Mouse (Mus musculus) forebrain, embryonic 14.5 days (tissue): ENCODE results near the gene Sart3. TPM values are rescaled to one million over a fixed set of nuclear protein-coding genes. Genes with fewer than 3 reads are reported as not detected.

ENCODE experiments used
- ATAC-seq: fragments of 200-750 bp; cut with Nextera tagmentation; 2 replicates; pipeline ENCODE4 v1.8.0; 2017; ENCODE audit warnings: mild to moderate bottlenecking, moderate library complexity
- DNase-seq: peaks from one replicate; pipeline ENCODE4 v3.0.0-alpha.2; 2015; ENCODE audit warnings: low spot score
- H3K27ac ChIP-seq: fragments of 300-500 bp; sonication (generic); 2 replicates; pipeline ENCODE4 v1.5.1; 2014; ENCODE audit warnings: low read depth, mild to moderate bottlenecking, control low read depth, low read length, moderate library complexity
- H3K27me3 ChIP-seq: fragments of 300-500 bp; sonication (generic); replicated peaks from 2 replicates; pipeline ENCODE4 v1.6.1; 2014; ENCODE audit warnings: low read length, control low read depth, mixed read lengths; ENCODE audit not compliant: control insufficient read depth, insufficient read depth
- H3K36me3 ChIP-seq: fragments of 300-500 bp; sonication (generic); 2 replicates; pipeline ENCODE4 v1.6.1; 2014; ENCODE audit warnings: low read length, control low read depth; ENCODE audit not compliant: control insufficient read depth, insufficient read depth
- H3K4me1 ChIP-seq: fragments of 300-500 bp; sonication (generic); 2 replicates; pipeline ENCODE4 v1.6.1; 2014; ENCODE audit warnings: antibody characterized with exemption, low read length, control low read depth; ENCODE audit not compliant: control insufficient read depth, insufficient read depth
- H3K4me2 ChIP-seq: fragments of 300-500 bp; sonication (generic); 2 replicates; pipeline ENCODE4 v1.6.1; 2014; ENCODE audit warnings: mild to moderate bottlenecking, control low read depth, low read length
- H3K4me3 ChIP-seq: fragments of 300-500 bp; sonication (generic); 2 replicates; pipeline ENCODE4 v1.5.1; 2014; ENCODE audit warnings: low read depth, low read length, control low read depth
- H3K9ac ChIP-seq: fragments of 300-500 bp; sonication (generic); 2 replicates; pipeline ENCODE4 v1.6.1; 2014; ENCODE audit warnings: mild to moderate bottlenecking, low read length, control low read depth, moderate library complexity
- H3K9me3 ChIP-seq: fragments of 300-500 bp; sonication (generic); replicated peaks from 2 replicates; pipeline ENCODE4 v1.6.1; 2016; ENCODE audit warnings: low read length, control low read depth, mixed read lengths; ENCODE audit not compliant: control insufficient read depth
- WGBS: fragments of 180-500 bp; shearing (Covaris S2); extraction: QIAGEN DNeasy Blood & Tissue Kit; methylation state at CpG from one replicate; pipeline ENCODE4 v1.1.7; 2014; 5-methylcytosine and 5-hydroxymethylcytosine counted together
- polyA plus RNA-seq: library from polyadenylated mRNA; unstranded; fragments of >200 nt; fragmentation: Nextera tagmentation; extraction: Ambion mirVana; gene quantifications from 2 replicates; pipeline ENCODE4 v1.2.1, GENCODE M21; 2014

Sart3 gene
- polyA plus RNA-seq, 1 experiment from 2014 or later, result 27.3 TPM

DNA sequence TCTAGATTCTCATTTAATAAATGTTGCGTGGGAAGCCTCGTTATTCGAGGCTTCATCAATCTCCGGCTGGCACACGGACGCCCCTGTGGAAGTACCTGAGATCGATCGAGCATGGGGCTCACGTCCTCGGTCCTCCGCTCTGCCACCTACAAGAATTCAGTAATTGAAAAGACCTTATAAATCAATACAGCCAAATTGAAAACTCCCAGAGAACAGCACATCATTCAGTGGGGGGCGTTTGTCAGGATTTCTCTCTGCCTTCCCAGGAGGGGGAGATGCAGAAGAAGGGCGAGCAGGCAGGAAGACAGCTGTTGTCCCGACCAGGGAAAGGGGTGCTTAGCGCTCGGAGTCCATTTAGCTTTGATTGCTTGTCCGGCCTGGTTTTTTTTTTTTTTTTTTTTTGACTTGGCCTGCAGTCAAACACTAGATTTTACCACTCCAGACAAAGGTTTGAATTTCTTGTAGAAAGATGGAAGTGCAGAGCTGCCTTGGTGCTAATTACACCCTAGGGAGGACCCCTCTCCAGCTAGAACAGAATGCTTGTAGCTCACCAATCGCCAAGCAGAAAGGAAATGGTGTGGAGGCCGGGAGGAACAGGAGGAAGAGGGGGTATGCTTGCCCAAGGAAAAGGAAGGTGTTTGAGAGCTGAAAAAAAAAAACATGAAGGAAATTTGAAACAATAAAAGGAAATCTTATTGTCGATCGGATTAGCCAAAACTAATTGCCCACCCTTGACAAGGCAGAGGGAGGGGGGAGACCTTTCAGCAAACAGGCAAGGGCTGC is 68.3 kb downstream of the Sart3 start:
- WGBS, result 41% methylated on average over 21 of the region's 21 CpGs
- Histone ChIP-seq H3K4me3 (no peak overlapping the region), H3K4me2 (no peak overlapping the region), H3K27me3 (no peaks in the 10 kb centered on the region), H3K9ac (peak overlapping the region; percentile 29; the same call in 1 of the 2 replicates), H3K4me1 (peaks cover 10% of the 10 kb centered on the region), H3K36me3 (no peaks in the 10 kb centered on the region), H3K27ac (peak overlapping the region; percentile 54; the same call in 1 of the 2 replicates), H3K9me3 (no peaks in the 10 kb centered on the region)
- no peak for ATAC-seq
- peak; percentile 33 for DNase-seq

DNA sequence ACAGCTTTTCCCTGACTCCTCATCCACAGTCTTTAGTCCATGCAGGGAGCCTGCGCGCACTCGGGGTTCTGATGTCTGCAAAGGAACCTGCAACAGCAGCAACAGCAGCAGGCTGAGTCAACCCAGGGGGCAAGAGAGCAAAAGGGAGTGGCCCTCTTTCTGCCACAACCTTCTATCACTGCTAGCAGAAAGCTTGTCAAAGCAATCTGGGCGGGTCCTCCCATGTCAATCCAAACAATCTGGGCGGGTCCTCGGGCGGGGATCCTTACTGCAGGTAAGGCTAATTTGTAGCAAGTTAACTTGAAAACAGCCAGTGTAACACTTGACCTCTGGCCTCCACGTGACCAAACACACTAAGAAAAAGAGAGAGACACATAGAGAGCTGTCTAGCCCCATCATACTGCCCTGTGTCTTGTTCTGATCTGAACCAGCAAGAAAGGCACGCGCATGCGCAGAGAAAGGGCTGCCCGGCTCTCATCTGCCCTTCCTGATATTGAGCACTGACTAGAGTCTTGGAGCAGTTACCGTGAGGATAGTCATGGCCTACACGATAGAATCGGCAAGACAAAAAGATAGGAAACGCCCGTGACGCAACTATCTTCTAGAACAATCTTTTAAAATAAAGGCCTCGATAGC is 71.8 kb downstream of the Sart3 start:
- WGBS, result 81% methylated on average over 19 of the region's 19 CpGs
- no peaks in the 10 kb centered on the region for H3K9me3 ChIP-seq
- H3K27ac ChIP-seq, result no peak overlapping the region
- H3K4me1 ChIP-seq, result peaks cover 10% of the 10 kb centered on the region
- ATAC-seq (no peak), DNase-seq (no peak)
- H3K4me2 ChIP-seq, result no peak overlapping the region
- H3K27me3 ChIP-seq, result no peaks in the 10 kb centered on the region
- no peak overlapping the region for H3K4me3 ChIP-seq
- H3K9ac ChIP-seq, result no peak overlapping the region
- no peaks in the 10 kb centered on the region for H3K36me3 ChIP-seq

DNA sequence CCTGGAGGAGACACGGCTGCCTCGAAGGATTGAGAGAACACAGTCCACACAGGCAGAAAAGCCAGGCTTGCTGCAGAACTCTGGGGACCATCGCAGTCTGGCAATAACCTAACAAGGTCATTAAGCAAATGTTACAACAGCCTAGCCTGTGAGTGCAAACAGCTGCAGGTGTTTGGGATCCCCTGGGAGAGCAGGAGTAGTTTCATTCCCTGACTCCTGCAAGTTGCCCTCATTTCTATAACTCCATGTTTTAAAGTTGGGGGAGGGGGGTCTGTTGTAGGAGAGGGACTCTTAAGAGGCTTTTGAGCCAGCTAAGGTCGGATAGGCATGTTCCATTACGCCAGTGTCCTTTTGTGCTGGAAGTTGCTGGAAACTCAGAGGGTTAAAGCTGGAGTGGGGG is 77.9 kb downstream of the Sart3 start:
- DNase-seq (no peak), ATAC-seq (no peak)
- H3K27ac ChIP-seq, result no peak overlapping the region
- peaks cover 16% of the 10 kb centered on the region for H3K4me1 ChIP-seq
- H3K36me3 ChIP-seq, result no peaks in the 10 kb centered on the region
- no peak overlapping the region for H3K9ac ChIP-seq
- H3K4me2 ChIP-seq, result no peak overlapping the region
- H3K9me3 ChIP-seq, result no peaks in the 10 kb centered on the region
- no peaks in the 10 kb centered on the region for H3K27me3 ChIP-seq
- no peak overlapping the region for H3K4me3 ChIP-seq
- 54% methylated on average over 5 of the region's 5 CpGs for WGBS

DNA sequence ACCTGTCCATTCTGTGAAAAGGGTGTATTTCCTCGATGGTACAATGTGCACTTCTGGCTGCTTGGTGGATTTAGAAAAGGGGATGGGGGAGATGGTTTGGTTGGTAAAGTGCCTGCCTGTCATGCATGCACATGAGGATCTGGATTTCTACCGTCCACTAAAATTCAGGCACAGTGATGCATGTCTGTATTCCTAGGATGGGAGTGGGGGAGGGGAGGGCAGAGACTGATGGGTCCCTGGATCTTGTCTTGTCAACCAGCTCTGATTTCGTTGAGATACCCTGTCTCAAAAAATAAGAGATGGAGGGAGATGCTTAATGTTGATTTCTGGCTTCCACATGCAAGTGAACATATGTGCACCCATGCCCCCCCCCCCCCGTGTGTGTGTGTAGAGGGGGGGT is 78.3 kb downstream of the Sart3 start:
- Histone ChIP-seq H3K4me1 (peaks cover 16% of the 10 kb centered on the region), H3K27ac (no peak overlapping the region), H3K27me3 (no peaks in the 10 kb centered on the region), H3K4me3 (no peak overlapping the region), H3K9me3 (no peaks in the 10 kb centered on the region), H3K36me3 (no peaks in the 10 kb centered on the region), H3K9ac (no peak overlapping the region), H3K4me2 (no peak overlapping the region)
- WGBS, result 70% methylated on average over 4 of the region's 4 CpGs
- ATAC-seq, result no peak
- DNase-seq, result no peak

- no peak overlapping the region for H3K27ac ChIP-seq
- H3K4me3 ChIP-seq, result no peak overlapping the region
- H3K36me3 ChIP-seq, result no peaks in the 10 kb centered on the region
- no peaks in the 10 kb centered on the region for H3K27me3 ChIP-seq
- no peak overlapping the region for H3K9ac ChIP-seq
- DNase-seq (no peak), ATAC-seq (no peak)
- 88% methylated on average over 8 of the region's 8 CpGs for WGBS
- no peaks in the 10 kb centered on the region for H3K9me3 ChIP-seq
- H3K4me1 ChIP-seq, result peaks cover 16% of the 10 kb centered on the region
- no peak overlapping the region for H3K4me2 ChIP-seq
These were observed 79.0 kb downstream of the Sart3 start for GRCm38 (mm10) chr5:113693196-113693755.

Other genes starting within 250 kb of the Sart3 start
- 1.6 and 1.7 TPM in 2 replicates for gene Cmklr1, start 122.1 kb downstream of the Sart3 start, polyA plus RNA-seq
- gene 1700069L16Rik, start 47.7 kb downstream of the Sart3 start, polyA plus RNA-seq, result not detected in 2 replicates
- 5.0 and 5.8 TPM in 2 replicates for gene Ficd, start 36.7 kb downstream of the Sart3 start, polyA plus RNA-seq
- 101 TPM in 2 replicates for gene Iscu, start 238 bp upstream of the Sart3 start, polyA plus RNA-seq
- 3.3 and 4.0 TPM in 2 replicates for gene Tmem119, start 28.0 kb upstream of the Sart3 start, polyA plus RNA-seq
- 1.8 and 1.9 TPM in 2 replicates for gene Selplg, start 60.1 kb upstream of the Sart3 start, polyA plus RNA-seq
- gene Coro1c, start 136.2 kb upstream of the Sart3 start, polyA plus RNA-seq, result 169 and 193 TPM in 2 replicates
- 16.0 and 16.6 TPM in 2 replicates for gene Ssh1, start 221.4 kb upstream of the Sart3 start, polyA plus RNA-seq
- not detected in 2 replicates for gene Dao, start 231.2 kb upstream of the Sart3 start, polyA plus RNA-seq